Mouse (Mus musculus) small intestine, adult 2 months (tissue): Measurements from ENCODE around the gene Cyp2u1. TPM values are rescaled to one million over a fixed set of nuclear protein-coding genes. Genes with fewer than 3 reads are reported as not detected.
A peak's percentile ranks its signal among the peaks of the same experiment; 100 is the strongest.

Experiments
- H3K27ac ChIP-seq: fragments of 200-500 bp; 2 replicates; pipeline ENCODE4 v1.5.1; 2012; ENCODE audit warnings: low read depth, low read length, control low read depth, inconsistent platforms; ENCODE audit not compliant: insufficient read depth
- H3K27me3 ChIP-seq: fragments of 200-500 bp; 2 replicates; pipeline ENCODE4 v1.6.1; 2012; ENCODE audit warnings: mild to moderate bottlenecking, moderate library complexity, low read length, inconsistent platforms; ENCODE audit not compliant: control insufficient read depth, insufficient read depth
- H3K36me3 ChIP-seq: fragments of 200-500 bp; 2 replicates; pipeline ENCODE4 v1.6.1; 2012; ENCODE audit warnings: mild to moderate bottlenecking, low read length, control low read depth, inconsistent platforms; ENCODE audit not compliant: control insufficient read depth, insufficient read depth
- H3K4me1 ChIP-seq: fragments of 200-500 bp; 2 replicates; pipeline ENCODE4 v1.6.1; 2012; ENCODE audit warnings: low read length, inconsistent platforms, mixed read lengths; ENCODE audit not compliant: control insufficient read depth, insufficient read depth, insufficient read length
- H3K4me3 ChIP-seq: fragments of 200-500 bp; 2 replicates; pipeline ENCODE4 v1.5.1; 2012; ENCODE audit warnings: low read depth, mild to moderate bottlenecking, control low read depth, inconsistent platforms, low read length, moderate library complexity
- CTCF ChIP-seq: fragments of 200-500 bp; IDR thresholded peaks from 2 replicates; pipeline ENCODE4 v1.5.1; 2012; ENCODE audit warnings: low read depth, mild to moderate bottlenecking, control low read depth, inconsistent platforms, low read length, moderate library complexity, mixed read lengths; ENCODE audit not compliant: insufficient replicate concordance, insufficient read length; ENCODE audit errors: extremely low read depth
- POLR2A ChIP-seq: fragments of 200-500 bp; IDR thresholded peaks from 2 replicates; pipeline ENCODE4 v1.6.1; 2012; ENCODE audit warnings: low read depth, mild to moderate bottlenecking, control low read depth, inconsistent platforms, low read length, moderate library complexity
- WGBS: fragments of 180-500 bp; shearing (Covaris S2); methylation state at CpG from one replicate; pipeline ENCODE4 v1.1.7; 2018; 5-methylcytosine and 5-hydroxymethylcytosine counted together
- polyA plus RNA-seq: library from polyadenylated mRNA; depleted of rRNA; stranded (reverse); fragments of >200 nt; gene quantifications from 2 replicates; pipeline ENCODE4 v1.2.3, GENCODE M21; 2012

The Cyp2u1 gene
- polyA plus RNA-seq, 1 experiment: 21.0 TPM

- Histone ChIP-seq H3K27me3 (no peaks in the 10 kb centered on the region), H3K4me1 (no peaks in the 10 kb centered on the region), H3K4me3 (no peak overlapping the region), H3K36me3 (peaks cover 10% of the 10 kb centered on the region), H3K27ac (no peak overlapping the region)
- 88% methylated on average over 14 of the region's 14 CpGs for WGBS
- no peak for TF ChIP-seq CTCF
- TF ChIP-seq POLR2A: no peak
Observed at GRCm38 (mm10) chr3:131322081-131322815, 19.2 kb upstream of the Cyp2u1 start.

- Histone ChIP-seq H3K36me3 (peaks cover 9% of the 10 kb centered on the region), H3K4me3 (no peak overlapping the region), H3K27ac (no peak overlapping the region), H3K4me1 (peaks cover 10% of the 10 kb centered on the region; the same call in 1 of the 2 replicates), H3K27me3 (no peaks in the 10 kb centered on the region)
- TF ChIP-seq CTCF (peak; percentile 91), POLR2A (no peak)
- 13% methylated on average over 3 of the region's 3 CpGs for WGBS
Observed at GRCm38 (mm10) chr3:131320184-131320583, 17.2 kb upstream of the Cyp2u1 start.

- peaks cover 13% of the 10 kb centered on the region; the same call in 1 of the 2 replicates for H3K4me1 ChIP-seq
- H3K27ac ChIP-seq: no peak overlapping the region
- H3K36me3 ChIP-seq: peaks cover 6% of the 10 kb centered on the region
- no peaks in the 10 kb centered on the region for H3K27me3 ChIP-seq
- 61% methylated on average over 2 of the region's 2 CpGs for WGBS
- H3K4me3 ChIP-seq: no peak overlapping the region
- TF ChIP-seq POLR2A (no peak), CTCF (no peak)
Observed at GRCm38 (mm10) chr3:131318211-131318610, 15.2 kb upstream of the Cyp2u1 start.

GRCm38 (mm10) chr3:131317126-131317525, 14.1 kb upstream of the Cyp2u1 start:
- WGBS: 90% methylated on average over 1 of the region's 1 CpGs
- TF ChIP-seq CTCF (no peak), POLR2A (no peak)
- H3K27me3 ChIP-seq: no peaks in the 10 kb centered on the region

GRCm38 (mm10) chr3:131315957-131316510, 13.0 kb upstream of the Cyp2u1 start:
- no peak for TF ChIP-seq POLR2A
- TF ChIP-seq CTCF: no peak
- H3K4me3 ChIP-seq: no peak overlapping the region
- H3K27ac ChIP-seq: peak overlapping the region; percentile 78
- 49% methylated on average over 4 of the region's 4 CpGs for WGBS
- peaks cover 24% of the 10 kb centered on the region for H3K4me1 ChIP-seq
- no peaks in the 10 kb centered on the region for H3K27me3 ChIP-seq
- H3K36me3 ChIP-seq: no peaks in the 10 kb centered on the region

More at GRCm38 (mm10) chr3:131317126-131317525, 14.1 kb upstream of the Cyp2u1 start:
- Histone ChIP-seq H3K4me1 (peaks cover 18% of the 10 kb centered on the region), H3K27ac (no peak overlapping the region), H3K4me3 (no peak overlapping the region), H3K36me3 (peaks cover 1% of the 10 kb centered on the region; the same call in 1 of the 2 replicates)

GRCm38 (mm10) chr3:131312340-131312739, 9.3 kb upstream of the Cyp2u1 start:
- H3K36me3 ChIP-seq: no peaks in the 10 kb centered on the region
- H3K27ac ChIP-seq: peak overlapping the region; percentile 60
- H3K4me3 ChIP-seq: no peak overlapping the region
- peaks cover 25% of the 10 kb centered on the region for H3K4me1 ChIP-seq
- TF ChIP-seq CTCF (no peak), POLR2A (no peak)
- WGBS: 25% methylated on average over 9 of the region's 9 CpGs
- no peaks in the 10 kb centered on the region for H3K27me3 ChIP-seq

- Histone ChIP-seq H3K4me1 (peaks cover 18% of the 10 kb centered on the region), H3K4me3 (no peak overlapping the region), H3K27me3 (no peaks in the 10 kb centered on the region), H3K27ac (peak overlapping the region; percentile 76), H3K36me3 (no peaks in the 10 kb centered on the region)
- WGBS: 35% methylated on average over 4 of the region's 4 CpGs
- no peak for TF ChIP-seq CTCF
- no peak for TF ChIP-seq POLR2A
Observed at GRCm38 (mm10) chr3:131310572-131310971, 7.5 kb upstream of the Cyp2u1 start.

- Histone ChIP-seq H3K36me3 (no peaks in the 10 kb centered on the region), H3K27ac (no peak overlapping the region)
Observed at GRCm38 (mm10) chr3:131307811-131308210, 4.8 kb upstream of the Cyp2u1 start.

More at GRCm38 (mm10) chr3:131307811-131308210, 4.8 kb upstream of the Cyp2u1 start:
- peaks cover 10% of the 10 kb centered on the region for H3K4me1 ChIP-seq
- TF ChIP-seq POLR2A: no peak
- TF ChIP-seq CTCF: no peak
- 91% methylated on average over 3 of the region's 3 CpGs for WGBS
- no peak overlapping the region for H3K4me3 ChIP-seq
- H3K27me3 ChIP-seq: no peaks in the 10 kb centered on the region
